Mouse (Mus musculus): ENCODE measurements around the gene Dkkl1.

GRCm38 (mm10) chr7:45198961-45199360, 13.0 kb downstream of the Dkkl1 start:
- TF ChIP-seq POLR2A (IDR thresholded peaks at IDR 0.05; ENCODE audit: control insufficient read depth in 1 of 2, insufficient read depth in 1 of 2, low read depth in 1 of 2, low read length in 2 of 2, poor library complexity in 1 of 2) (no peak), MYC (IDR thresholded peaks at IDR 0.05; ENCODE audit: low read depth, low read length) (no peak), CTCF (IDR thresholded peaks at IDR 0.05 in 2 of 3, conservative IDR thresholded peaks at IDR 0.05 in 1 of 3; ENCODE audit: control insufficient read depth in 1 of 3, insufficient read depth in 1 of 3, low read depth in 2 of 3, low read length in 3 of 3, poor library complexity in 1 of 3, severe bottlenecking in 1 of 3) (no peak)
